ENCODE assay signal across 16 mouse cellular contexts in the genomic region with DNA sequence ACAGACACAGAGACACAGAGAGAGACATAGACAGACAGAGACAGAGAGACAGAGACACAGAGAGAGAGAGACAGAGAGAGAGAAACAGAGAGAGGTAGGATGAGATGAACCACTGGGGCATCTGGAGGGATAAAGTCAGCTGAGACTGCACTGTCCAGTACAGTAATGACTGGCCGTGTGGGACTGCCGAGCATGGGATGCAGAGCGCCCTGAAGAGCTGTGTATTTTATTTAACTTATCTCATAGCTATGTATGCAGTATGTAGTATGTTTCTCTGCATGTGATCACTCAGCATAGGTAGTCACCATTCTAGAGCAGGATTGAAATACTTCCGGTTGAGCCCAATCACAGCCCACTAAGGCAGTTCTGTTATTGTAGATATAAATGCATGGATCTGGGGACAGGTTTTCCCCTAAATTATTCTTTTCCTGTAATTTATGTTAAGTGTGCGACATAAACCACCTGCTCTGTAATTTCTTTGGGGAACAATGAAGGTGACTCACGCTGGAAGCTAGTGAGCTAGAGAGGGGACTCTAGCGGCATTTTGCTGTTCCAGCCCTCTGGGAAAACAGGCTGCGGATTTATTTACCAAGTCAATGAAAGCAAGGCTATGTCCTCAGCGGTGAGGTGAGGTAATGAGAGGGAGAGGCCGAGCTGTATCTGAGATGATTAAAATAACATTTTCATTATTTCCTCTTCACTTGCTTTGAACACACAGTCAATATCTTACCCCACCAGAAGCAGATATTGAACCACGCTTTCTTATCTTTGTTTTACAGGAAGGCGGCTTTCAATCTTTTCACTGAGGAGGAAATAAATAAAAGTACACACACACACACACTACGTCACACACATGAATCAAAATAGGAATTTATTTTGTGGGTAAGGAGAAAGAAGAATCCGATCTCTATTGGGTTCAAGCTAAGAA. TPM values are rescaled to one million over a fixed set of nuclear protein-coding genes. Genes with fewer than 3 reads are reported as not detected.
A peak's percentile ranks its signal among the peaks of the same experiment; 100 is the strongest.
DNase-seq lines count a peak whose midpoint lies in the region; ATAC-seq lines count a peak whose summit lies in the region.
"Had no signal": no experiment of that assay in that cellular context is flagged by ENCODE, and none has a peak within 500 bp of the region (broad histone marks: within the 10 kb centered on the region; RNA-seq: fewer than 3 reads in every experiment).

No protein-coding gene starts in this region.

- no peaks in the 10 kb centered on the region for H3K9me3 ChIP-seq in midbrain, embryonic 11.5 days (ENCODE audit: control insufficient read depth, low read length)
- H3K9me3 ChIP-seq in midbrain, embryonic 10.5 days (replicated peaks) = no peaks in the 10 kb centered on the region
- no peaks in the 10 kb centered on the region for H3K9me3 ChIP-seq in forebrain, embryonic 15.5 days
- H3K9me3 ChIP-seq in stomach, embryonic 15.5 days = no peaks in the 10 kb centered on the region
- H3K9me3 ChIP-seq: limb, embryonic 13.5 days had no signal

- H3K27me3 ChIP-seq in midbrain, embryonic 11.5 days (ENCODE audit: control insufficient read depth, insufficient read depth, low read length) = no peaks in the 10 kb centered on the region
- no peaks in the 10 kb centered on the region for H3K27me3 ChIP-seq in midbrain, embryonic 10.5 days (ENCODE audit: low read depth, poor library complexity, severe bottlenecking)
- no peaks in the 10 kb centered on the region for H3K27me3 ChIP-seq in forebrain, embryonic 15.5 days
- no peaks in the 10 kb centered on the region for H3K27me3 ChIP-seq in stomach, embryonic 15.5 days (replicated peaks)

- 75% methylated on average over 14 of the region's 14 CpGs for WGBS in midbrain, embryonic 11.5 days
- 74% methylated on average over 14 of the region's 14 CpGs for WGBS in midbrain, embryonic 10.5 days
- WGBS in forebrain, embryonic 15.5 days = 49% methylated on average over 14 of the region's 14 CpGs
- 53% methylated on average over 14 of the region's 14 CpGs for WGBS in stomach, embryonic 15.5 days

- H3K4me3 ChIP-seq in midbrain, embryonic 11.5 days (ENCODE audit: low read depth, low read length) = no peak overlapping the region
- H3K4me3 ChIP-seq in midbrain, embryonic 10.5 days = no peak overlapping the region
- no peak overlapping the region for H3K4me3 ChIP-seq in forebrain, embryonic 15.5 days
- no peak overlapping the region for H3K4me3 ChIP-seq in stomach, embryonic 15.5 days (replicated peaks)
- H3K4me3 ChIP-seq: limb, embryonic 13.5 days had no signal

- no peak for DNase-seq in midbrain, embryonic 11.5 days (ENCODE audit: low spot score, missing footprints)
- no peak for DNase-seq in midbrain, embryonic 10.5 days (ENCODE audit: low spot score)
- DNase-seq in natural killer cell, adult 2 months (ENCODE audit: low spot score in 2 of 2) = no peak
- DNase-seq in urinary bladder, postnatal 36 days (ENCODE audit: low spot score in 2 of 2) = no peak
- DNase-seq in layer of hippocampus, adult 9-10 months (ENCODE audit: low spot score) = no peak
- DNase-seq: cerebellum, adult 11-12 months; heart, adult 18-20 months; kidney, adult 8-10 months; lung, adult 18-20 months had no signal

- H3K4me2 ChIP-seq in midbrain, embryonic 11.5 days = no peak overlapping the region
- no peak overlapping the region for H3K4me2 ChIP-seq in forebrain, embryonic 15.5 days (replicated peaks)
- H3K4me2 ChIP-seq in stomach, embryonic 15.5 days = no peak overlapping the region
- H3K4me2 ChIP-seq: limb, embryonic 13.5 days had no signal

- H3K36me3 ChIP-seq in midbrain, embryonic 11.5 days (ENCODE audit: control insufficient read depth, insufficient read depth, low read length) = no peaks in the 10 kb centered on the region
- no peaks in the 10 kb centered on the region for H3K36me3 ChIP-seq in midbrain, embryonic 10.5 days
- no peaks in the 10 kb centered on the region for H3K36me3 ChIP-seq in forebrain, embryonic 15.5 days
- H3K36me3 ChIP-seq in stomach, embryonic 15.5 days = no peaks in the 10 kb centered on the region
- H3K36me3 ChIP-seq: limb, embryonic 13.5 days had no signal

- no peaks in the 10 kb centered on the region for H3K4me1 ChIP-seq in midbrain, embryonic 11.5 days (ENCODE audit: control insufficient read depth, insufficient read depth, low read length)
- no peaks in the 10 kb centered on the region for H3K4me1 ChIP-seq in midbrain, embryonic 10.5 days
- H3K4me1 ChIP-seq in forebrain, embryonic 15.5 days = peaks cover 8% of the 10 kb centered on the region
- H3K4me1 ChIP-seq in stomach, embryonic 15.5 days = no peaks in the 10 kb centered on the region

- ATAC-seq in midbrain, embryonic 11.5 days (ENCODE audit: low FRiP score) = peak; percentile 48; the same call in 1 of the 2 replicates
- ATAC-seq in forebrain, embryonic 15.5 days (replicated peaks) = 0 out of 2 replicates have a peak, but pooled peaks have one; percentile 16
- ATAC-seq in megakaryocyte progenitor cell, adult 5-6 weeks (replicated peaks; ENCODE audit: poor library complexity) = peak; percentile 31
- peak; percentile 63; the same call in 1 of the 2 replicates for ATAC-seq in stomach, embryonic 15.5 days (ENCODE audit: insufficient read depth, low FRiP score, low read depth)
- ATAC-seq: CD4-positive, CD25-positive, alpha-beta regulatory T cell, adult 4 months had no signal

- H3K9ac ChIP-seq in midbrain, embryonic 11.5 days (ENCODE audit: low read length) = no peak overlapping the region
- H3K9ac ChIP-seq in forebrain, embryonic 15.5 days (replicated peaks) = no peak overlapping the region
- no peak overlapping the region for H3K9ac ChIP-seq in stomach, embryonic 15.5 days
- H3K9ac ChIP-seq: limb, embryonic 13.5 days had no signal

- H3K27ac ChIP-seq in midbrain, embryonic 11.5 days (ENCODE audit: low read depth, low read length) = no peak overlapping the region
- no peak overlapping the region for H3K27ac ChIP-seq in midbrain, embryonic 10.5 days (replicated peaks)
- H3K27ac ChIP-seq in forebrain, embryonic 15.5 days (replicated peaks) = no peak overlapping the region
- H3K27ac ChIP-seq in stomach, embryonic 15.5 days = no peak overlapping the region
- H3K27ac ChIP-seq: limb, embryonic 13.5 days had no signal

RNA-seq across cellular contexts. Expression of gene Ccna1, which starts 10.7 kb away (rescaled TPM):
- polyA plus RNA-seq in midbrain, embryonic 11.5 days (2014; fragmentation: Nextera tagmentation; extraction: Ambion mirVana) = 2.3 and 2.6 TPM in 2 replicates
- 1.7 and 3.1 TPM in 2 replicates for polyA plus RNA-seq in midbrain, embryonic 10.5 days (2016; fragmentation: Nextera tagmentation; extraction: Ambion mirVana)
- 1.9 and 3.0 TPM in 2 replicates for polyA plus RNA-seq in forebrain, embryonic 15.5 days (2015; fragmentation: Nextera tagmentation; extraction: Ambion mirVana)
- not detected in 2 replicates for total RNA-seq in megakaryocyte progenitor cell, adult 5-6 weeks (2015)
- total RNA-seq in megakaryocyte progenitor cell, adult 5-6 weeks (2017) = not detected in 2 replicates
- polyA plus RNA-seq in stomach, embryonic 15.5 days (2015; fragmentation: Nextera tagmentation; extraction: Ambion mirVana) = 1.2 and 1.7 TPM in 2 replicates
- total RNA-seq: heart, adult 18-20 months; heart, postnatal 25 days; neutrophil, adult 5-6 weeks had no signal
- polyA plus RNA-seq: CD4-positive, CD25-positive, alpha-beta regulatory T cell, adult 4 months had no signal

RNA-seq across cellular contexts. Expression of gene Spg20, which starts 45.9 kb away (rescaled TPM):
- 41.1 and 46.3 TPM in 2 replicates for polyA plus RNA-seq in midbrain, embryonic 11.5 days (2014; fragmentation: Nextera tagmentation; extraction: Ambion mirVana)
- 50.5 and 51.6 TPM in 2 replicates for polyA plus RNA-seq in midbrain, embryonic 10.5 days (2016; fragmentation: Nextera tagmentation; extraction: Ambion mirVana)
- 20.9 and 21.4 TPM in 2 replicates for polyA plus RNA-seq in forebrain, embryonic 15.5 days (2015; fragmentation: Nextera tagmentation; extraction: Ambion mirVana)
- 10.2 and 17.1 TPM in 2 replicates for total RNA-seq in megakaryocyte progenitor cell, adult 5-6 weeks (2015)
- 21.5 and 24.0 TPM in 2 replicates for total RNA-seq in megakaryocyte progenitor cell, adult 5-6 weeks (2017)
- polyA plus RNA-seq in stomach, embryonic 15.5 days (2015; fragmentation: Nextera tagmentation; extraction: Ambion mirVana) = 35.2 and 38.7 TPM in 2 replicates
